Mouse (Mus musculus): ENCODE results near the gene Serpina12.

Serpina12 gene

DNA sequence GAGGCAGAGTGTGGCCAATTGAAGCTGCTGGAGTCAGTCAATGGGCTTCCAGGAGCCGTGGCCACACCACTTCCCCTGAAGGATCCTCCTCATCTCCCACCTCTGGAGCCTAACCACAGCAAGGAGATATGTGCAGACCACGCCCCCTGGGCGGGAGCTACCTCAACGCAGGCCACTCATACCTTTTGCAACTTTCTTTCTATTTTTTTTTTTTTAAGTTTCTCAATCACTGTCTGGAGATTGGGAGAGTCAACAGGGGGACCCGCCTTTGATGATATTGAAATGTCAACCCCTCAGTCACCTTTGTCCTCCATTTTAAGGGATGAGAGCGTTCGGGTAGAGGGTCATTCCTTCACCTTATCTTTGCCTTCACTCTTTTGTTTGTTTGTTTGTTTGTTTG lies at the start of gene Serpina12:
Gene Serpina12 (minus strand): TSS at position 101 of the 400 bp plus-strand sequence.
- DNase-seq (ENCODE audit: low read depth), result no peak

GRCm38 (mm10) chr12:104091303-104091702 lies 47.1 kb upstream of the Serpina12 start:
- no peak for DNase-seq (ENCODE audit: low read depth)

DNA sequence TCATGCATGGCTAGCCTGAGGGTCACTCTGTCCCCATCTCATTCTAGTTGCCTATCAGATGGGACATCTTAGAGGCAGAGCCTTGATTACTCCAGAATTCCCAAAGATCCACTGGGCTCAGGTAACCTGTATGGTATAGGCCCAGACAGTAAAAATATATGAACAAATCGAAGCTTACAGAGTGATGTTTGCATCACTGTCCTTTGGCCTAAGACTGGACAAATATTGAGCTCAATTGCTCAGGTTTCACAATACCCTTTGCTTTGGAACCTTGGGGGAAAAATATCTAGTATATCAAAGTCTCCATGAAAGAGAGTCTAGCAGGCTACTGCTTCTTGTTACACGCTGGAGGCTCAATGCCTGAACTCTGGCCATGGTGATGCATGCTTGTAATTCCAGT lies 45.9 kb upstream of the Serpina12 start:
- no peak for DNase-seq (ENCODE audit: low read depth)

- no peak for DNase-seq (ENCODE audit: low read depth)
Observed at GRCm38 (mm10) chr12:104072286-104072685, 28.0 kb upstream of the Serpina12 start.

DNA sequence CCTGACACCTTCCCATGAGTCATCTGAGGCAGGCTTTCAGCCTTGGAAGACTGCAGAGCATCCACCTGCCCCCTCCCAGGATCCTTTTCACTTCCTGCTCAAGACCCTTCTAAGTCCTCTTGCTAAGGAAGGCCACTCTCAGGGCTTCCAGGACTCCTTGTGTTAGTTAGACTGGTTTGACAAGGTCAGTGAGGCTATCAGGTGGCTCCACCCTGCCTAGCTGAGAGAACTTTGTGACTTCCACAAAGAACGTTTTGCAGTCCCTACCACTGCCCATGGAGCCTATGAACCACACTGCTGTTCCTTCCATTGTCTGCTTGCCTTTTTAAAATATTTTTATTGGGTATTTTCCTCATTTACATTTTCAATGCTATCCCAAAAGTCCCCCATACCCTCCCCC lies 27.5 kb upstream of the Serpina12 start:
- DNase-seq (ENCODE audit: low read depth), result no peak

GRCm38 (mm10) chr12:104069620-104070019 lies 25.4 kb upstream of the Serpina12 start:
- DNase-seq (ENCODE audit: low read depth), result peak; percentile 85

- peak; percentile 65 for DNase-seq (ENCODE audit: low read depth)
Observed at GRCm38 (mm10) chr12:104067549-104067948, 23.3 kb upstream of the Serpina12 start.

DNA sequence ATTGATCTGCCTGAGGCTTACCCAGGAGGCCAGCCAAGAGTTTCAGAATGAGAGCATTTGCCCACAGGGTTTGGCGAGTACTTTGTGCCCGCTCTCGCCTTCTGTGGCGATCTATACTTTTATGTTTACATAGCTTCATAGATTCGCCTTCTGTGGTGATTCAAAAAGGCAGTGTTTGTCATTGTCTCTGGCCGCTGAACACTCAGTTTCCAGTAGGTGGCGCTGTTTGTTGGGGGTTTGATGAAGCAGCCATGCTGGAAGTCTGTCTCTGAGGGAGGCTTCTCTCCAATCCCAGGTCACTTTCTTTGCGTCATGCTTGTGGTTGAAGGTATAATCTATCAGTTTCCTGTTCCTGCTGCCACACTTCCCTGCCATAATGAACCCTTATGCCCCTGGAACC lies 22.0 kb upstream of the Serpina12 start:
- peak; percentile 89 for DNase-seq (ENCODE audit: low read depth)

DNA sequence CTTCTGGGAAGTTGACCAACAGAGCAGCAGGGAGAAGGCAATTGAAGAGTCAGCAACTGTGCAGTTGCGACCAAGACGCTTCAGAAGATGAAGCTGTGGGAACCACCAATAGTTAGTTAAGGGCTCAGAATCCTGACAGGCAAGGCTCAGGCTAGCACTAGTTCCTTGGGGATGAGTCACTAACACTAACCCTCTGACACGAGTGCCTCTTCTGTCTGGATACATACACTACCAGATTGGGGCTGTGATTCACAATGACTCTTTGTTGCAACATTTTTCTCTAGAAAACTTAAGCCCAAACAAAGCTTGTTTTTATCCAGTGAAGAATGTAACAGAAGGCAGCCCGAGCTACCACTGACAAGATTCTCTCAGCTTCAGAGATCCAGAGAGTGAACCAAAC lies 20.8 kb upstream of the Serpina12 start:
- no peak for DNase-seq (ENCODE audit: low read depth)

DNA sequence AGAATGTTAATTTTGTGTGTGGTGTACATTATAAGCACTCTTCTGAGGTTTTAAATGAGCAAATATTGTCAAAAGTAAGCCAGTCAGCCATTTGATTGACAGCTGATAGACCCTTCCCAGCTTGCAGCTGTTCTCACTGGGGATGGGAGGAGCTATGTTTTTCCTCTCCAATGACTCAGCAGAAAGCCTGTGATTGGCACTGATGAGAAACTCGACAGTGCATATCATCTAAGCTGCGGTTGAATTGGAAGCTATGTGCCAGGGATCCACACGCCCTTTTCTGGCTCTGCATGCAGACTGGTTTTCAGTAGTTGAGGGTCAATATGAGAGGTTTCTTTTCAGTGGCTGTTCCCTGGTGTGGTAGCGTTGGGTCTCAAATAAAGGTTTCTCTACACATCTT lies 20.3 kb upstream of the Serpina12 start:
- DNase-seq (ENCODE audit: low read depth), result peak; percentile 37

- DNase-seq (ENCODE audit: low read depth), result peak; percentile 85
Observed at GRCm38 (mm10) chr12:104061862-104062261, 17.6 kb upstream of the Serpina12 start.

DNA sequence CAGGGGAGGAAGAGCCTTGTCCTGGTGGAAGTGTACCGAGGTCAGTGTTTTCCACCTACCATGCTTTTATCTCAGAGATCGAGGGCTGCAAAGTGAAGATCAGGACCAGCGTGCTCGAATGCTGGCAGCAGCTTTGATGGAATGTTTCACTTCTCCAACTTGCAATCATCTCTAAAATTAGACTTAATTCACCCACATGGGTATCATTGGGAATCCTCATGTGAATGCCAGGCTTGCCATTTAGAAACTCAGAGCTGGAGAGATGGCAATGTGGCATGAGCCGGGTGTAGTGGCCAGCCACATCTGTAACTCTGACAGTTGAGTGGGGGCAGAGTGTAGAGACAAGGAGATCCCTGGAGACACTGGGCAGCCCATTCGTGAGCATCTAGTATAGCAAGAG lies 15.9 kb upstream of the Serpina12 start:
- DNase-seq (ENCODE audit: low read depth), result no peak

DNA sequence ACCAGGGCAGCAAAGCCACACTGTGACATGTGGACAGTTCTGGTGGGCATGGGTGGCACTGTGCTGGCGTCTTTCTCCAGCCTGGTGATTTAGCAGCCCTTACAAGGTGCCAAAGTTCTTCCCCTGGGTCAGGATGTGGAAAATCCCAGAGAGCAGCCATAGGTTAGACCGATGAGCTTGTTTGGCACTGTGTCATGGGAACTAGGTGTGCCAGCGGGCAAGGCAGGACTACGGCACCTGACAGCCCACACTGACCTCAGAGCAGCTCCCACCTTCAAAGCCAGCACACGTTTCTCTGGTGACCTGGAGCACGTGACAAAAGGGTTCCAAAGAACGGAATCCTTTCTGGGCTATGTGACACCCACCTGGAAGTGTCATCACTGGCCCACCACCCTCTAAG lies 13.3 kb upstream of the Serpina12 start:
- no peak for DNase-seq (ENCODE audit: low read depth)

GRCm38 (mm10) chr12:104057050-104057449 lies 12.8 kb upstream of the Serpina12 start:
- DNase-seq (ENCODE audit: low read depth), result peak; percentile 84

- no peak for DNase-seq (ENCODE audit: low read depth)
Observed at GRCm38 (mm10) chr12:104055755-104056154, 11.5 kb upstream of the Serpina12 start.

- DNase-seq (ENCODE audit: low read depth), result no peak
Observed at GRCm38 (mm10) chr12:104053995-104054394, 9.8 kb upstream of the Serpina12 start.

DNA sequence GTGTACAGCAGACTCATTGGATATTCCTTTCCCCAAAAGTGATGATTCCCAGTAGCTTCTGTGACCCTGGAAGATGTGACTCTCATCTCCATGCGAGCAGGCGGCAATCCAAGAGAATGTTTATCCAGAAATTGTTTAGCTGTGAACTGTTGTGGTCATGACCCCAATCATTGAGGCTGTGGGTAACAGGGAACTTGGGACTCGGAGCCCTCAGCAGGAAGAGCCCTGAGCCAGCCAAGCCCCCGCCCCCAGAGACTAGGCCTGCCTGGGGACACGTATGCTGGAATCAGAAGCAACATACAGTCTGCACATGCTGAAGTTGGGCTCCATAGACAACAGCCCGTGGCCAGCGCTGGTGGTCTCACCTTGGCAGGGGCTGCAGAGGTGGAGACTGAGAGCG lies 1.5 kb upstream of the Serpina12 start:
- no peak for DNase-seq (ENCODE audit: low read depth)

DNA sequence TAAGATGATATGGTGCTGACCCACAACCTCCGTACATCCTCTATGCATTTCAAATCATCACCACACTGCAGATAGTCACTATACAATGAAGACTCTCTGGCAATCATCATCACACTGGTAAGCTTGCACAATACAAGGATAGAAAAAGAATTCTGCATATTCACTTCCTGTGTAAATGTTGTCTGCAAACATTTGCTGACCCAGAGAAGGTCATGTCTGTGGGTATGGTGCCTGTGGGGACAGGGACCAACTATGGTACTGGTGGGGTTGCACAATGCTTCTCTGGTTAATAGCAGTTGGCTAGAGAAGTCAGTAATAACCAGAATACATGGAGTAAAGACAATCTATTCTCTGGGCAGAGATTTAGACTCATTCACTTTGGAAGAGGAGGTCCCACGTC lies 1.5 kb downstream of the Serpina12 start:
- no peak for DNase-seq (ENCODE audit: low read depth)

- DNase-seq (ENCODE audit: low read depth), result no peak
Observed at GRCm38 (mm10) chr12:104041401-104041800, 2.8 kb downstream of the Serpina12 start.

DNA sequence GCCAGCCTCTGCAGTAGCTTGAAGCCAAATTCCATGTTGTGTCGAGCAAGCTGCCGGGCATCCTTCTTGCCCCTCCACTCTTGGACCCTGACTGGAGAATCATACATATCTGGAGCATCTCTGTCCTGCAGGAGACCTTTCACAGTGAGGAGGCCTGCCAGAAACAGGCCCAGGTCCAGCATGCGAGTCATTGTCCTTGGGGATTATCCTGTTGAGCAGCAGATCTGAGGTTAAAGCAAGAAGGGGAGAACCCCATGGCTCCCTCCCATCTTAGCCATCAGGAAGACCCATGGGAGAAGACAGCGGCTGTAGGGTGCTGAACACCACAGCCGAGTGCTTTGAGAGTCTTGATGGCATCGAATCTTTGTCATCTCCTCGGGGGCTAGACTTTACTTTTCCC lies 6.1 kb downstream of the Serpina12 start:
- DNase-seq (ENCODE audit: low read depth), result no peak

DNA sequence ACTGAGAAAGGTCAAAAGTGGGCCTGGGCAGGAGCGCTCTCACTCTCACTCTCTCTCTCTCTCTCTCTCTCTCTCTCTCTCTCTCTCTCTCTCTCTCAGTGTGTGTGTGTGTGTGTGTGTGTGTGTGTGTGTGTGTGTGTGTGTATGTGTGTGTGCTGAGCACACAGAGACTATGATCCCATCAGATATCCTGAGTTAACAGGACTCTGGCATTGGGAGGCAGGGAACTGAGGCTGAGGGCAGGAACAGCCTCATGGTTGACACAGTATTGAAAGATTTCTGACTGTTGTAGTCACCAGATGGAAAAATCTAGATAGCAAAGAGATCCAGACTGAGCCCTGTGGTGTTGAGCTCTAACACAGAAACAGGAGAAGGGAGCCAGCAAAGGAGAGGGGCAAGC lies 10.5 kb downstream of the Serpina12 start:
- no peak for DNase-seq (ENCODE audit: low read depth)

DNA sequence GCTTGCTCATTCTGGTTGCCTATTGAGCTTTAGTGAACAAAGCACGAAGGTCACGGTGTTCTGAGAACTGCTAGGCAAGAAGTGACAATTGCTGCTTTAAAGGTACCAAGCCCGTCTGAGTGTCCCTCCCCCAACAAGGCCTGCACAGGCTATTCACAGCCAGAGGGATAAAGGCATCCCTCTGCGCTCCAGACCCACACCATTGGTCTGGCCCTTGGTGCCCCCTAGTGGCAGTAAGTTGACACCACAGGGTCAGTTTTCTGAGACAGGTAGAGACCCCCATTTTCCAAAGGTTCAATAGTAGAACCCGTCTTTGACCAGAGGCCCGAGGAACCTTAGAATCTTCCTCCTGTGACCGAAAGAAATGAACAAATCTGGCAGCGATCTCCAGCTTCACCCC lies 14.3 kb downstream of the Serpina12 start:
- peak; percentile 26 for DNase-seq (ENCODE audit: low read depth)

- DNase-seq (ENCODE audit: low read depth), result no peak
Observed at GRCm38 (mm10) chr12:104015280-104015679, 29.0 kb downstream of the Serpina12 start.

- no peak for DNase-seq (ENCODE audit: low read depth)
Observed at GRCm38 (mm10) chr12:104013620-104014019, 30.6 kb downstream of the Serpina12 start, which contains the start of gene Serpina9. Gene Serpina9 (minus strand): TSS chr12:104013755.

DNA sequence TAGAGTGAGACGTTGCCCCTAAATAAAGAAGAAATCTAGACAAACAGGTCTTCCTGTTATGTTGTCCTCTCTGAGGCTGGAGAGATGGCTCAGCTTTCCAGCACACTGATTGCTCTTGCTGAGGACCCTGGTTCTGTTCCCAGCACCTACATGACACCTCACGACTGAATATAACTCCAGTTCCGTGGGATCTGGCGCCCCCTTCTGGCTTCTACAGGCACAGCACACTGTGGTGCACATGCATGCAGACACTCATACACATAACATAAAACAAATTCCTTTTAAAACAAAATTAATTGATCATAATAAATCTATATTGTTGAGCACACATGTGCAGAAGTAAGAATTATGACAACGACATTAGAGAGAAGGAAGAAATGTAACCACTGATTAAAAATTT lies 39.6 kb downstream of the Serpina12 start:
- DNase-seq (ENCODE audit: low read depth), result no peak

Data from induced T-regulatory cell, adult 2 months (primary cell).